Comparison of ENCODE assay signal across 18 mouse cellular contexts in genomic region chr12:107036357-107036756, GRCm38 (mm10).
"Had no signal": no experiment of that assay in that cellular context is flagged by ENCODE, and none has a peak within 500 bp of the region (broad histone marks: within the 10 kb centered on the region; RNA-seq: fewer than 3 reads in every experiment).

No protein-coding gene starts in this region.

- H3K9me3 ChIP-seq: limb, embryonic 15.5 days; lung, embryonic 15.5 days; midbrain, embryonic 15.5 days; neural tube, embryonic 12.5 days; neural tube, embryonic 15.5 days had no signal

- H3K36me3 ChIP-seq: limb, embryonic 12.5 days; limb, embryonic 15.5 days; liver, embryonic 12.5 days; liver, embryonic 15.5 days; lung, embryonic 15.5 days; midbrain, embryonic 15.5 days; neural tube, embryonic 12.5 days; neural tube, embryonic 15.5 days had no signal

- H3K4me1 ChIP-seq: limb, embryonic 12.5 days; limb, embryonic 15.5 days; liver, embryonic 12.5 days; liver, embryonic 15.5 days; lung, embryonic 15.5 days; megakaryocyte, embryonic 14.5 days; midbrain, embryonic 15.5 days; neural tube, embryonic 12.5 days; neural tube, embryonic 15.5 days had no signal

- H3K4me3 ChIP-seq: left cerebral cortex, adult 2 months; limb, embryonic 12.5 days; limb, embryonic 15.5 days; liver, embryonic 12.5 days; liver, embryonic 15.5 days; lung, embryonic 15.5 days; megakaryocyte, embryonic 14.5 days; midbrain, embryonic 15.5 days; neural tube, embryonic 12.5 days; neural tube, embryonic 15.5 days had no signal

- DNase-seq: kidney, adult 2 months; kidney, postnatal 25 days; layer of hippocampus, postnatal 36 days; left cerebral cortex, postnatal 4 days; lung, adult 18-20 months; lung, postnatal 10 days; lung, postnatal 36 days had no signal

- H3K27me3 ChIP-seq: limb, embryonic 15.5 days; liver, embryonic 12.5 days; liver, embryonic 15.5 days; lung, embryonic 15.5 days; megakaryocyte, embryonic 14.5 days; midbrain, embryonic 15.5 days; neural tube, embryonic 12.5 days; neural tube, embryonic 15.5 days had no signal

- H3K27ac ChIP-seq: kidney, postnatal 0 days; left cerebral cortex, adult 2 months; limb, embryonic 12.5 days; limb, embryonic 15.5 days; liver, embryonic 12.5 days; liver, embryonic 15.5 days; lung, embryonic 15.5 days; midbrain, embryonic 15.5 days; neural tube, embryonic 12.5 days; neural tube, embryonic 15.5 days had no signal
